Mouse (Mus musculus): ENCODE measurements around the gene Hnrnpl. TPM values are rescaled to one million over a fixed set of nuclear protein-coding genes. Genes with fewer than 3 reads are reported as not detected.

Gene Hnrnpl
- 100 to 1,000 TPM; 592 to 659 TPM for total RNA-seq (2023)

DNA sequence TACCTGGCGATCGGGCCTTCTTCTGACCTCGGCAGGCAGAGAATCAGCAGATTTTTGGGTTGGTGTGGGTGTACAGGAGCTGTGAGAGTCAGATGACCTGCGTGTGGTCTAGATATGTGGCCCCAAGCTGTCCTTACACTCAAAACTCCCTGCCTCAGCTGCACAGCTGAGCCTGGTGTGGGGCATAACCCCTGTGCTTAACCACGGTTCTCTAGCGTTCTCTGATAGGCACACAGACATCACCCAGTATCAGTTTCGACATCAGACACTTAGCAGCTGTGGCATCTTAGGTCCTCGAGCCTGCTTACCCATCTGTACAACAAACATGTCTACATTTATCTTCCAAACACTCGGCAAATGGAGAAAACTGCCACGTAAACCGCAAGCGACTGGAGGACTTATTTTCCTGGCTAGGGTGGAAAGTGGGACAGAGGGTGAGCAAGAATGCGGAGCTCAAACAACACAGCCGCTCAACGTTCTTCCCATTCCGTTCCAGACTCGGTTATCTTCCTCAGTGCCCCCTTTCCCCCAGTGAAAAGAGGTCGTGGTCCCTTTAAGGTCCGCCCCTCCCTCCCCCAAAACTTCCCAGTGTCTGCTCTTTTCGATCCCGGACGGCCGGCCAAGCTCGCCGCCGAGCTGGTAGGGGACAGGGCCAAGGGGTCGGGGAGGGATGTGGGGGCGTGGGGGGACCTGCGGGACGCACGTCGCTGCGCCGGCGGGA is at the start of gene Hnrnpl:
TSS of gene Hnrnpl (plus strand) at position 321 of the 721 bp plus-strand sequence.

DNA sequence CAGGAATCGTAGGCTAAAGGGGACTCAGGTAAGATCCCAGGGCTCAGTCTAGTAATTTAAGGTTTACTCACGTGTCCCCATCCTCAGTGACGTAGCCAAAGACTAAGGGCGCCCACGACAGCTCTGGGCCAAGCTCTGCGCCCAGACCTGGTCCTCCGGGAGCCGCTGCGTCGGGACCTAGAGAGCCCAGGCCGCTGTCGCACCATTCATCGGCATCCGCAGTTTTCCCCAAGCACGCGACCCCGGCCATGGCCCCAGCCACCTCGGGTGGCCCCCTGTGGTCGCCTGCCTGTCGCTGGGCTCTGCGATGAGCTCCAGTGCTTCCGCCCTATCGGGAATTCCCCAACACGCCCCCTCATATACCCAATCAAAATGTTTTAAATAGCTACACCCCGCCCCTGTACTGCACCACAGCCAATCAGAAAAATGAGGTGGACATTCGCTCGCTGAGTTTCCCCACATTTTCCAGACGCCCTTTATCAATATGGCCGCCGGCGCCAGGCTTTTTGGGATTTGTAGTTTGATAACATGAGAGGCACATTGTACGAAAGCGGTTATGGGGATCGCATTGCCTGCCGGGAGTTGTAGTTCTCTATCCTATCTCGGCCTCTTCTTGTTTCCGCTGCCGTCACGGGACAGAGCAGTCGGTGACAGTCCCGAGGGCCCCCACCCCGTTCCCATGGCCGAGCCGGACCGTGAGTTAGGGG is 42.0 kb upstream of the Hnrnpl start, which contains the start of gene Sirt2:
TSS of gene Sirt2 (plus strand) at position 563 of the 707 bp plus-strand sequence.

DNA sequence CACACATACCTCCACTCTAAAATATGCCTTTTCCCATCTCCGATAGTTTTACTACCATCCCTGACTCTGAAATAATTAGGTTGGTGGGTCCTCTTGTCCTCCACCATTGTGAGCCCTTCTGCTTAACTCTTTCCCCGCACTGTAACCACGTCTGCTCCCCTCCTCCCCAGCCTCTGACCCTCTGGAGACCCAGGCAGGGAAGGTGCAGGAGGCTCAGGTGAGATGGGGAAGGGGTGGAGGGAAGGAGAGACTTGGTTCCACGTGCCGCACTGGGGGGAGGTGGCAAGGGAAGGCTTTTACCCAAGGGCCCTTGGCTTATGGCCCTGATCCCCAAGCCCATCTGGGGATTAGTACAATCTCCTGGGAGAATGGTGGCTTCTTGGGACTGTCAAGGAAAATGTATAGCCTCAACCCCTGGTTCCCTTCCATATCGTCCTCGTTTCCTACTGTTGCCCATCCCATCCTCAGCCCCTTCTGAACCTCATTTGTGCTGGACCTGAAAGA is 40.8 kb upstream of the Hnrnpl start, which contains the start of gene Nfkbib:
TSS of gene Nfkbib (minus strand) at position 51 of the 504 bp plus-strand sequence.

DNA sequence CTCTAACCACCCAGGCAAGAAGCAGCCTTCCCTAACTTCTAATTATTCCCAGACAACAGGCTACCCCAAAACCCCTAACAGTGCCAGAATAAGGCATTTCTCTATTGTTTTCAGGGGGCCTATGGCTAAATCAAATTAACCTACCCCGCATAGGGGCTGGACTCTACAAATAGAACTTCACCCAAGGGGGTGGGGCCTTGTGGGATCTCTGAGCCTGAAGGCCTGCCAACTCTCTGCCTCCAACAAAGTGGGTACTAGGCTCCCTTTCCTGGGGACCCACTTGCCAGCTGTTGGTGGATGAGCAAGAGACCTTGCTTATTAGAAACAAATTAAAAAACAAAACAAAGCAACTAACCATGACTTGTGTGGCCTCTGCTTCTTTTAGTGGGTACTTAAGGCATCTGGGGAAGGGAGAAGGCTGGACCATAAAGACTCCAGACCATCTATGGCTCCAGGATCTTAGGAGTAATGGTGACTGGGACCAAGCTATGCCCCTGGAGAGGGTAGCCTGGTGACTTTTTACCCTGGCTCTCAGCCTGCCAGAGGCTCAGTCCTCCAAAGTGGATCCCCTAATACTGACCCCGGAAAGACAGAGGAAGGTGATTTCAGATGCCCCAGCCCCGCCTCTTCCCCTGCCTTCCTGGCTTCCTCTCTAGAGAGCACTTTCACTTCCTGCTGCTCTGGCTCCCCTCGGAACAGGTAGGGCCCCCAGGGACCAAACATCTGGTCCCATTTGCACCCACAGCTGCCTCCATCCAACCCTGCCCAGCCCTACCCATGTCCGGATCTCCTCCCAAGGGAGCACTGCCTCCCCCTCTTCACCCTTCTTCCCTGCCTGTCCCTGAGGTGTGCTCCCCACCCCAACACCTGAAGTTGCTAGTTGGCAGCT is 19.8 kb upstream of the Hnrnpl start, which contains the start of gene Rinl:
TSS of gene Rinl (plus strand) at position 663 of the 889 bp plus-strand sequence.

DNA sequence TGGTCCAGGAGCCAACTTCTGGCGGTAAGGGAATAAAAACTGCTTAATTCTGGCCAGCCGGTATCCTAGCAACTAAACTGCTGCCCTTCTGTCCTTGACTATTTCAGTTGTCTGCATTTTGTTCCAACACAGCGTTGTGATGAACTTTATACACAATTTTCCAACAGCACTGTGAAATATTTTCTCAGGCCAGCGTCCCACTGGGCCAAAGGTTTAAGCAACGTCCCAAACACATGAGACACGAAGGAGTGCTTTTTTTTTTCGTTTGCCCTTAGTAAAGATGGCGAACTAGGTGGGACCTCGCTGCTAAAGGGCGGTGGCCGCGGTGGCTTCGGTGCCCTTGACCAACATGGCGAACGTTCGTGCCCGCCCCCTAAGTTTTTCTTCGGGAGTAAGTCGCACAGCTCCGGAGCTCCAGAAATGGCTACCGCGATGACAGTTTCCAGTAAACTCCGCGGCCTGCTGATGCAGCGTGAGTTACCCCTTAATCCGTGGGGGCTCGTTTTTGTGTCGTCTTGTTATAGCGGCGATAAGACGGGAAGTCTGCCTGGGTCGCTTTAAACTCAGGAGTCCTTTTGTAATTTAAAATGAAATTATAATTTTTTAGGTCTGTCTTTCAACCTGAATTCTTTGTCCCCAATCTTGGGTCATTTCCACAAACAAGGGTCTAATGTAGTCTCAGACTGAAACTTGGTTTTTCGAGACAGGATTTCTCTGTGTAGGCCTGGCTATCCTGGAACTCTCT is 16.8 kb downstream of the Hnrnpl start, which contains the start of gene Ech1:
TSS of gene Ech1 (plus strand) at position 277 of the 745 bp plus-strand sequence.

DNA sequence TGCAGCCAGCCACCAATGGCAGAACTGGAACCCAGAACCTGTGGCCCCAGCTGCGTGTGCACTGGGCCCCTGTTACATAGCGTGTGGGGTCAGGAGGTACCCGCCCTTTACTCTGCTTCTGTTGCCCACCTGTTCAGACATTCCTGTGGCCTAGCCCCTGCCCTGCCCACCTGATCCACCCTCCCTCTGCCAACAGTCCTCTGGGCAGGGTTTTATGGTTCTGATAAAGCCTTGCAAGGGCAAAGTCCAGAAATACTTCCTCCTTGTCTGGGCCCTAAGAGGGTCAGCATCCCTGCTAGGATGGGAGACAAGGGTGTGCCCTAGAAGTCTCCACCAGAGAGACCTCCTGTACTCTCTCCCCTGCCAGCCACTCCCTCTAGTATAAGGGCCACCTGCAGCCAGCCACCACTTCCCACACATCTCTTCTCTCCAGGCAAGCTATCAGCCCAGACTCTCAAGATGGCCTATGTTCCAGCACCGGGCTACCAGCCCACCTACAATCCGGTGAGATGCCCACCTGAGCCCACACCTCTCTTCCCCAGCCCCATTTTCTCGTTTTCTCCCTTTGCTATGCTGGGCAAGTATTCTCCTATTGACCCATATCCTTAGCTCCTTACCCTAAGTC is 25.5 kb downstream of the Hnrnpl start, which contains the start of gene Lgals4:
TSS of gene Lgals4 (plus strand) at position 132 of the 625 bp plus-strand sequence.

DNA sequence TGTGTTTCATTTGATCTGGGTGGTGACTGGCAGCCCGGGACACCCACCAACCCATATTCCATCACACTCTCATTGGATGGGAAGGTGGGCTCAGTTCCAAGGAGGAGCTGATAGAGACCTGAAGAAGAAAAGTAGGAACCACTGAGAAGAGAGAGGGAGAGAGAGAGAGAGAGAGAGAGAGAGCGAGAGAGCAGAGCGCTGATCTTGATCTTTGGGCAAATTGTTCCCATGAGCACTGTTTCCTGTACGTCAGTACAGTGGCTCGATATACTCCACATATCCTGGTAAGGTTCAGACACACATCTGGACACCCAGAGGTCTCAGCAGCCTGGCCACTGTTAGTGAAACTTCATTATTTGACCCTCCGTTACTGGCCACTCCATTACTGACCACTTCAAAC is 55.2 kb downstream of the Hnrnpl start, which contains the start of gene Lgals7:
TSS of gene Lgals7 (plus strand) at position 314 of the 400 bp plus-strand sequence.

Other genes starting within 250 kb of the Hnrnpl start
- gene Samd4b, start 210.4 kb upstream of the Hnrnpl start, total RNA-seq (2023): 10 to 100 TPM; 47.2 to 57.8 TPM
- 10 to 100 TPM; 14.4 to 15.6 TPM for gene Pak4, start 210.4 kb upstream of the Hnrnpl start, total RNA-seq (2023)
- not detected for gene Acp7, start 177.2 kb upstream of the Hnrnpl start, total RNA-seq (2023)
- not detected for gene Fbxo27, start 115.7 kb upstream of the Hnrnpl start, total RNA-seq (2023)
- gene Fbxo17, start 91.7 kb upstream of the Hnrnpl start, total RNA-seq (2023): 1 to 10 TPM; 1.5 to 2.5 TPM
- gene Mrps12, start 66.7 kb upstream of the Hnrnpl start, total RNA-seq (2023): 10 to 100 TPM; 19.5 to 24.8 TPM
- 10 to 100 TPM; 17.5 to 19.0 TPM for gene Sars2, start 66.5 kb upstream of the Hnrnpl start, total RNA-seq (2023)
- gene Ccer2, start 52.4 kb upstream of the Hnrnpl start, total RNA-seq (2023): not detected
- gene Sirt2, start 41.8 kb upstream of the Hnrnpl start, total RNA-seq (2023): 10 to 100 TPM; 75.3 to 81.8 TPM
- gene Nfkbib, start 41.0 kb upstream of the Hnrnpl start, total RNA-seq (2023): 10 to 100 TPM; 70.4 to 78.1 TPM
- gene Rinl, start 19.6 kb upstream of the Hnrnpl start, total RNA-seq (2023): 1 to 10 TPM; 9.6 to 9.7 TPM
- gene Ech1, start 16.7 kb downstream of the Hnrnpl start, total RNA-seq (2023): 10 to 100 TPM; 58.4 to 61.7 TPM
- gene Lgals4, start 25.3 kb downstream of the Hnrnpl start, total RNA-seq (2023): 10 to 100 TPM; 17.2 to 19.6 TPM
- gene Lgals7, start 55.3 kb downstream of the Hnrnpl start, total RNA-seq (2023): not detected
- gene Capn12, start 72.9 kb downstream of the Hnrnpl start, total RNA-seq (2023): not detected
- gene Actn4, start 153.8 kb downstream of the Hnrnpl start, total RNA-seq (2023): 100 to 1,000 TPM; 108 to 109 TPM
- gene Eif3k, start 173.3 kb downstream of the Hnrnpl start, total RNA-seq (2023): 100 to 1,000 TPM; 267 to 290 TPM
- 100 to 1,000 TPM; 344 to 379 TPM for gene Map4k1, start 173.5 kb downstream of the Hnrnpl start, total RNA-seq (2023)

Measured in B cell, adult 67 days (primary cell).